Mouse (Mus musculus) neural tube, embryonic 11.5 days (tissue): ENCODE results near the gene Cdk5rap1. TPM values are rescaled to one million over a fixed set of nuclear protein-coding genes. Genes with fewer than 3 reads are reported as not detected.
"Not testable (repeated sequence)": the region's sequence is repeated elsewhere in the genome, so short reads cannot be mapped to it uniquely, and the experiment has no call there.

Experiments used
- ATAC-seq: fragments of 200-750 bp; cut with Nextera tagmentation; 2 replicates; pipeline ENCODE4 v1.8.0; 2017; ENCODE audit warnings: moderate number of reproducible peaks, mild to moderate bottlenecking, moderate TSS enrichment, moderate library complexity; ENCODE audit not compliant: insufficient read depth, low FRiP score, low TSS enrichment
- DNase-seq: peaks from one replicate; pipeline ENCODE4 v3.0.0-alpha.2; 2015; ENCODE audit warnings: low spot score
- H3K27ac ChIP-seq: fragments of 300-500 bp; sonication (generic); 2 replicates; pipeline ENCODE4 v1.5.1; 2014; ENCODE audit warnings: low read depth, mild to moderate bottlenecking, low read length
- H3K27me3 ChIP-seq: fragments of 300-500 bp; sonication (generic); 2 replicates; pipeline ENCODE4 v1.6.1; 2014; ENCODE audit warnings: mild to moderate bottlenecking, low read length, mixed read lengths; ENCODE audit not compliant: control insufficient read depth, insufficient read depth
- H3K36me3 ChIP-seq: fragments of 300-500 bp; sonication (generic); 2 replicates; pipeline ENCODE4 v1.6.1; 2014; ENCODE audit warnings: mild to moderate bottlenecking, low read length, moderate library complexity, mixed read lengths; ENCODE audit not compliant: control insufficient read depth, insufficient read depth
- H3K4me1 ChIP-seq: fragments of 300-500 bp; sonication (generic); 2 replicates; pipeline ENCODE4 v1.6.1; 2014; ENCODE audit warnings: low read length, mixed read lengths; ENCODE audit not compliant: control insufficient read depth, insufficient read depth
- H3K4me2 ChIP-seq: fragments of 300-500 bp; sonication (generic); 2 replicates; pipeline ENCODE4 v1.6.1; 2014; ENCODE audit warnings: low read depth, mild to moderate bottlenecking, moderate library complexity
- H3K4me3 ChIP-seq: fragments of 300-500 bp; sonication (generic); 2 replicates; pipeline ENCODE4 v1.5.1; 2014; ENCODE audit warnings: low read depth, low read length
- H3K9ac ChIP-seq: fragments of 300-500 bp; sonication (generic); 2 replicates; pipeline ENCODE4 v1.6.1; 2014; ENCODE audit warnings: mild to moderate bottlenecking, low read length
- H3K9me3 ChIP-seq: fragments of 300-500 bp; sonication (generic); 2 replicates; pipeline ENCODE4 v1.6.1; 2016; ENCODE audit warnings: low read length; ENCODE audit not compliant: control insufficient read depth
- WGBS: fragments of 180-500 bp; shearing (Covaris S2); extraction: QIAGEN DNeasy Blood & Tissue Kit; methylation state at CpG from one replicate; pipeline ENCODE4 v1.1.7; 2014; 5-methylcytosine and 5-hydroxymethylcytosine counted together
- polyA plus RNA-seq: library from polyadenylated mRNA; unstranded; fragments of >200 nt; fragmentation: Nextera tagmentation; extraction: Ambion mirVana; gene quantifications from 2 replicates; pipeline ENCODE4 v1.2.1, GENCODE M21; 2014

Cdk5rap1 gene
- polyA plus RNA-seq, 1 experiment from 2014 or later, result 15.8 TPM

- WGBS, result 11% methylated on average over 1 of the region's 1 CpGs
- Histone ChIP-seq H3K27me3 (no peaks in the 10 kb centered on the region), H3K4me2 (no peak overlapping the region), H3K4me1 (no peaks in the 10 kb centered on the region), H3K9ac (no peak overlapping the region), H3K9me3 (no peaks in the 10 kb centered on the region), H3K27ac (no peak overlapping the region), H3K36me3 (no peaks in the 10 kb centered on the region), H3K4me3 (no peak overlapping the region)
- DNase-seq, result peak; percentile 78
- peak; percentile 38; the same call in 1 of the 2 replicates for ATAC-seq
Measured at GRCm38 (mm10) chr2:154300496-154300895, 72.3 kb downstream of the Cdk5rap1 start.

- not testable (repeated sequence) for H3K4me3 ChIP-seq, ATAC-seq, H3K27me3 ChIP-seq, H3K36me3 ChIP-seq, H3K27ac ChIP-seq, H3K4me2 ChIP-seq, H3K4me1 ChIP-seq, H3K9ac ChIP-seq, H3K9me3 ChIP-seq
- WGBS, result 2% methylated on average over 9 of the region's 10 CpGs
- DNase-seq, result peak; percentile 64
Measured at GRCm38 (mm10) chr2:154294746-154295145, 78.1 kb downstream of the Cdk5rap1 start.

GRCm38 (mm10) chr2:154292833-154293232, 80.0 kb downstream of the Cdk5rap1 start:
- Histone ChIP-seq H3K27me3 (no peaks in the 10 kb centered on the region), H3K9ac (no peak overlapping the region), H3K27ac (no peak overlapping the region), H3K36me3 (no peaks in the 10 kb centered on the region), H3K4me1 (no peaks in the 10 kb centered on the region), H3K9me3 (no peaks in the 10 kb centered on the region), H3K4me2 (no peak overlapping the region), H3K4me3 (no peak overlapping the region)
- WGBS, result 74% methylated on average over 1 of the region's 1 CpGs
- no peak for ATAC-seq
- no peak for DNase-seq

DNA sequence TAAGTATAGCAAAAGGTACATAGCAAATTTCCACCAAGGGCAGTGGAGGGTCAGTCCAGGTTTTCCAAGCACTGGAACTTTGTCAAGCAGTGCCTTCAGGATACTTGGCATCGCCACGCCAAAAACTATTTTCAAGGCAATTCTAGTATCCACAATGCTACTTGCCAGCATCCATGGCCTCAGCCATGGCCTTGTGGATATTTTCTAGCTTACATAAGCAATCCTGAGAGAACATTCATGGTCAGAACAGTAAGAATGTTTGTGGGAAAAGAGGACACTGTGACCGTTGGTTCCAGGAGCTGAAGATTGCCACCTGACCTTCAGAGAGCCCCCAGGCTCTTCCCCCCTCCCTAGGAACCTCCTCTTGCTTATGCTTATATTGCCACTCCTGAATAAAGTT, 80.9 kb downstream of the Cdk5rap1 start:
- not testable (repeated sequence) for H3K36me3 ChIP-seq, DNase-seq, H3K27ac ChIP-seq, H3K4me2 ChIP-seq, H3K9me3 ChIP-seq, ATAC-seq, H3K27me3 ChIP-seq, H3K4me3 ChIP-seq, H3K4me1 ChIP-seq, H3K9ac ChIP-seq
- 84% methylated on average over 3 of the region's 3 CpGs for WGBS

Other genes with a start within 250 kb of the Cdk5rap1 start
- gene Bpifa3, start 242.7 kb downstream of the Cdk5rap1 start, polyA plus RNA-seq, result not detected in 2 replicates
- not detected in 2 replicates for gene Bpifa1, start 230.1 kb downstream of the Cdk5rap1 start, polyA plus RNA-seq
- gene Bpifa5, start 210.4 kb downstream of the Cdk5rap1 start, polyA plus RNA-seq, result not detected in 2 replicates
- gene Bpifb1, start 182.2 kb downstream of the Cdk5rap1 start, polyA plus RNA-seq, result not detected in 2 replicates
- 0.15 TPM in 1 of 2 replicates, not detected in the other for gene Bpifb5, start 149.3 kb downstream of the Cdk5rap1 start, polyA plus RNA-seq
- gene Bpifb9a, start 115.2 kb downstream of the Cdk5rap1 start, polyA plus RNA-seq, result not detected in 2 replicates
- gene Bpifb9b, start 65.8 kb downstream of the Cdk5rap1 start, polyA plus RNA-seq, result not detected in 2 replicates
- 2.8 TPM in 2 replicates for gene Snta1, start 35.1 kb upstream of the Cdk5rap1 start, polyA plus RNA-seq
- 62.6 and 63.6 TPM in 2 replicates for gene Cbfa2t2, start 63.5 kb upstream of the Cdk5rap1 start, polyA plus RNA-seq
- 1.5 and 2.6 TPM in 2 replicates for gene 1700003F12Rik, start 174.1 kb upstream of the Cdk5rap1 start, polyA plus RNA-seq
- 0.20 and 0.42 TPM in 2 replicates for gene Actl10, start 178.8 kb upstream of the Cdk5rap1 start, polyA plus RNA-seq
- 9.2 and 10.4 TPM in 2 replicates for gene Necab3, start 185.9 kb upstream of the Cdk5rap1 start, polyA plus RNA-seq
- 13.1 and 13.9 TPM in 2 replicates for gene E2f1, start 196.9 kb upstream of the Cdk5rap1 start, polyA plus RNA-seq
- 14.5 and 15.1 TPM in 2 replicates for gene Pxmp4, start 230.7 kb upstream of the Cdk5rap1 start, polyA plus RNA-seq
- gene Zfp341, start 240.3 kb upstream of the Cdk5rap1 start, polyA plus RNA-seq, result 0.87 and 1.5 TPM in 2 replicates
- not detected in 2 replicates for gene 4930519P11Rik, start 240.4 kb upstream of the Cdk5rap1 start, polyA plus RNA-seq